Mouse (Mus musculus) liver, postnatal 0 days (tissue): ENCODE results near the gene Fam171a1.

Source experiments
- CTCF ChIP-seq: sonication (generic); IDR thresholded peaks from 2 replicates; pipeline ENCODE4 v1.5.1; 2016; ENCODE audit warnings: antibody characterized with exemption, low read depth
- EP300 ChIP-seq: IDR thresholded peaks from 2 replicates; pipeline ENCODE4 v1.6.1; 2016; ENCODE audit warnings: antibody characterized with exemption, low read depth, mild to moderate bottlenecking

DNA sequence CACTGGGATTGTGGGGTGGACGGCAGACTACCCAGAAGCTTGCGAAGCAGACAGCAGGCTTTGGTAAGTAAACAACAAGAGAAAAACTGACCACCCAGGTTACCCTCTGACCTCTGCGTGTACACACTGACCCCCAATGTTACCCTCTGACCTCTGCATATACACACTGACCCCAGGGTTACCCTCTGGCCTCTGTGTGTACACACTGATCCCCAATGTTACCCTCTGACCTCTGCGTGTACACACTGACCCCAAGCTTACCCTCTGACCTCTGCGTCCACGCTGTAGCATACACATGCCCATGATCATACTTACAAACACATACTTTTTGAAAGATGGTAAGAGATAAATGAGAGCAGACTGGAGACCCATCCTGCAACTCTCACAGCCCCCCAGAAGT, 77.1 kb downstream of the Fam171a1 start:
- TF ChIP-seq CTCF (no peak), EP300 (no peak)
